Mouse (Mus musculus) MEL (cell line): ENCODE measurements at regions not wholly inside any gene's neighbourhood (a gene's known extent, or its start where the extent isn't known, plus 50 kb on each side); places are given as distances from the start of the nearest gene placed in this dataset.

Experiments used
- DNase-seq: peaks from one replicate; pipeline ENCODE4 v3.0.0; 2011; ENCODE audit warnings: low read depth, low spot score
- H3K27ac ChIP-seq: 2 replicates; pipeline ENCODE4 v1.5.1; 2012; ENCODE audit warnings: low read depth, mild to moderate bottlenecking, control low read depth, low read length, moderate library complexity; ENCODE audit not compliant: control insufficient read depth
- H3K27me3 ChIP-seq, 2 experiments: fragments of 150-350 bp in 1 of 2; sonication (generic) in 1 of 2; 2 replicates each; pipeline ENCODE4 v1.6.1; 2012; ENCODE audit warnings: low read length in 2 of 2, mild to moderate bottlenecking in 2 of 2, improper control_type of control experiment in 1 of 2, moderate library complexity in 1 of 2; ENCODE audit not compliant: insufficient read depth in 2 of 2, control insufficient read depth in 1 of 2
- H3K36me3 ChIP-seq, 2 experiments: 2 replicates each; pipeline ENCODE4 v1.6.1; 2012 to 2014; ENCODE audit warnings: low read length in 2 of 2, improper control_type of control experiment in 1 of 2, inconsistent platforms in 1 of 2, mild to moderate bottlenecking in 1 of 2; ENCODE audit not compliant: insufficient read depth in 2 of 2, control insufficient read depth in 1 of 2
- H3K4me1 ChIP-seq, 2 experiments: fragments of 150-350 bp in 1 of 2; sonication (generic) in 1 of 2; 2 replicates each; pipeline ENCODE4 v1.6.1; 2012; ENCODE audit warnings: low read length in 2 of 2, improper control_type of control experiment in 1 of 2, mild to moderate bottlenecking in 1 of 2; ENCODE audit not compliant: insufficient read depth in 2 of 2, control insufficient read depth in 1 of 2
- H3K4me3 ChIP-seq, 2 experiments: fragments of 150-350 bp in 1 of 2; sonication (generic) in 1 of 2; 2 replicates each; pipeline ENCODE4 v1.5.1; 2012; ENCODE audit warnings: low read depth in 2 of 2, low read length in 2 of 2, mild to moderate bottlenecking in 2 of 2, moderate library complexity in 2 of 2, control low read depth in 1 of 2, improper control_type of control experiment in 1 of 2; ENCODE audit not compliant: control insufficient read depth in 1 of 2, insufficient read depth in 1 of 2
- H3K79me2 ChIP-seq: 2 replicates; pipeline ENCODE4 v1.6.1; 2012; ENCODE audit warnings: mild to moderate bottlenecking, low read length, moderate library complexity; ENCODE audit not compliant: control insufficient read depth, poor library complexity, insufficient read depth
- H3K9ac ChIP-seq: 2 replicates; pipeline ENCODE4 v1.6.1; 2012; ENCODE audit warnings: low read depth, mild to moderate bottlenecking, control low read depth, low read length, moderate library complexity; ENCODE audit not compliant: control insufficient read depth, poor library complexity, severe bottlenecking
- H3K9me3 ChIP-seq: fragments of 150-350 bp; sonication (generic); replicated peaks from 2 replicates; pipeline ENCODE4 v1.6.1; 2012; ENCODE audit warnings: mild to moderate bottlenecking, low read length, improper control_type of control experiment, moderate library complexity; ENCODE audit not compliant: insufficient read depth
- CTCF ChIP-seq, 3 experiments: IDR thresholded peaks in 2 of 3; conservative IDR thresholded peaks in 1 of 3; 2 replicates each; pipeline ENCODE4 v1.5.1; 2011 to 2012; ENCODE audit warnings: low read length in 3 of 3, low read depth in 2 of 3, mild to moderate bottlenecking in 2 of 3, improper control_type of control experiment in 1 of 3, inconsistent platforms in 1 of 3, mixed read lengths in 1 of 3, moderate library complexity in 1 of 3; ENCODE audit not compliant: control insufficient read depth in 1 of 3, insufficient read depth in 1 of 3, poor library complexity in 1 of 3, severe bottlenecking in 1 of 3
- EP300 ChIP-seq, 2 experiments: IDR thresholded peaks; 2 replicates each; pipeline ENCODE4 v1.6.1; 2011; ENCODE audit warnings: improper control_type of control experiment in 2 of 2, low read length in 2 of 2, low read depth in 1 of 2, mild to moderate bottlenecking in 1 of 2
- ETS1 ChIP-seq: IDR thresholded peaks from 2 replicates; pipeline ENCODE4 v1.6.1; 2012; ENCODE audit warnings: low read depth, mild to moderate bottlenecking, inconsistent platforms, low read length, improper control_type of control experiment, moderate library complexity
- GATA1 ChIP-seq: IDR thresholded peaks from 2 replicates; pipeline ENCODE4 v1.6.1; 2011; ENCODE audit warnings: low read depth, low read length, improper control_type of control experiment
- JUND ChIP-seq: IDR thresholded peaks from 2 replicates; pipeline ENCODE4 v1.6.1; 2011; ENCODE audit warnings: low read depth, mild to moderate bottlenecking, improper control_type of control experiment, low read length
- MAFK ChIP-seq: IDR thresholded peaks from 2 replicates; pipeline ENCODE4 v1.6.1; 2011; ENCODE audit warnings: low read depth, mild to moderate bottlenecking, low read length, improper control_type of control experiment, borderline replicate concordance
- MYC ChIP-seq: IDR thresholded peaks from 2 replicates; pipeline ENCODE4 v1.6.1; 2011; ENCODE audit warnings: low read depth, mild to moderate bottlenecking, low read length, improper control_type of control experiment, moderate library complexity
- POLR2A ChIP-seq, 2 experiments: IDR thresholded peaks; 2 replicates each; pipeline ENCODE4 v1.6.1; 2011 to 2012; ENCODE audit warnings: low read length in 2 of 2, mild to moderate bottlenecking in 2 of 2, control low read depth in 1 of 2, improper control_type of control experiment in 1 of 2, low read depth in 1 of 2, moderate library complexity in 1 of 2; ENCODE audit not compliant: control insufficient read depth in 1 of 2, insufficient read depth in 1 of 2, poor library complexity in 1 of 2
- POLR2AphosphoS2 ChIP-seq: IDR thresholded peaks from 2 replicates; pipeline ENCODE4 v1.6.1; 2011; ENCODE audit warnings: low read length, improper control_type of control experiment
- POLR2AphosphoS5 ChIP-seq: IDR thresholded peaks from 2 replicates; pipeline ENCODE4 v1.6.1; 2012; ENCODE audit warnings: low read depth, borderline replicate concordance, mild to moderate bottlenecking, inconsistent platforms, low read length, moderate library complexity, mixed read lengths
- RAD21 ChIP-seq: IDR thresholded peaks from 2 replicates; pipeline ENCODE4 v1.6.1; 2011; ENCODE audit warnings: mild to moderate bottlenecking, low read depth, low read length, improper control_type of control experiment
- RCOR1 ChIP-seq: IDR thresholded peaks from 2 replicates; pipeline ENCODE4 v1.6.1; 2012; ENCODE audit warnings: low read depth, mild to moderate bottlenecking, inconsistent platforms, low read length, improper control_type of control experiment
- SIN3A ChIP-seq: IDR thresholded peaks from 2 replicates; pipeline ENCODE4 v1.6.1; 2012; ENCODE audit warnings: low read length, improper control_type of control experiment, inconsistent platforms
- USF1 ChIP-seq: IDR thresholded peaks from 2 replicates; pipeline ENCODE4 v1.6.1; 2014; ENCODE audit warnings: low read depth, mild to moderate bottlenecking, inconsistent platforms, low read length, improper control_type of control experiment, moderate library complexity
- USF2 ChIP-seq, 2 experiments: IDR thresholded peaks; 2 replicates each; pipeline ENCODE4 v1.6.1; 2011 to 2012; ENCODE audit warnings: improper control_type of control experiment in 2 of 2, low read length in 2 of 2, borderline replicate concordance in 1 of 2, inconsistent platforms in 1 of 2, low read depth in 1 of 2, mild to moderate bottlenecking in 1 of 2; ENCODE audit not compliant: insufficient read depth in 1 of 2
- ZC3H11A ChIP-seq: IDR thresholded peaks from 2 replicates; pipeline ENCODE4 v1.6.1; 2012; ENCODE audit warnings: low read depth, mild to moderate bottlenecking, inconsistent platforms, low read length, improper control_type of control experiment
- ZKSCAN1 ChIP-seq: IDR thresholded peaks from 2 replicates; pipeline ENCODE4 v1.6.1; 2012; ENCODE audit warnings: low read depth, mild to moderate bottlenecking, inconsistent platforms, low read length, improper control_type of control experiment, moderate library complexity
- ZMIZ1 ChIP-seq: IDR thresholded peaks from 2 replicates; pipeline ENCODE4 v1.6.1; 2012; ENCODE audit warnings: low read depth, mild to moderate bottlenecking, inconsistent platforms, low read length, improper control_type of control experiment, moderate library complexity

DNA sequence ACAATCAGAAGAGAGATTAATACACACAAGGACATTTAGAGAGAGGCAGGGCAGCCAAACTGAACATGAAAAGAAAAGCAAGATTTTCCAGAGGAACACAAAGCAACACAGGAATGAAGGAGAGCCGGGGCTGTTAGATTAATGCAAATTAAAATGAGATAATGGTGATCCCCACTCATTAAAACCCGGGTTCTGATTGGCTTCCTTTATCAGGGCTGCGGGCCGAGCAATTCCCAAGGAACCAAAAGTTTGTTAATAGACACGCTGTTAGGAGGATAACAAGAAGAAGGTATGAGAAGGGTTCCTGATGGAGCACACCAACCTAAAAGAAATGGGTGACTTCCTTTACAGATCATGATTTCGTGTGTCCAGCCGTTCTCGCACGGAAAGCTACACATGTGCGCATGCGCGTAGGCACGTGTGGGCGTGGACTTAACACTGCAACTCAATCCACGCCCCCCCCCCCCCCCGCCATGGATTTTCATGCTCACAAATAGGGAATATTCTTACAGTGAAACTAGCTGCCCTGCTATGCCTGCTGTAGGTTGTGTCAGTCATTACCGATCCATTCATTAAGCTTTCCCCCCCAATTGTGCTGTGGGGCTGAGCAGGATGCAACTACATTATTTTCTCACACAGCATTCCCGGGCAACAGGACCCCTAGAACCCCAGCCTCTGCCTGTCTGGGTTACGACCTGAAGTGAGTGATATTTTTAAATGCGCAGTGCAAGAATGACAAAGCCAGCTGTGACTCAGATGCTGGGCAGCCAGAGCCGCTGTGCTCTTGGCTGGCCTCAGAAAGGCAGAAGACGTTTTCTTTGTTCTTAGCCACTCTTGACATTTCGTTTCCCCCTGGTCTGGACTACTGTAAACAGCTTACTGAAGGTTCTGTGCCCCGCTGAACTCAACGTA lies 60.5 kb upstream of the 4930470P17Rik start:
- Histone ChIP-seq H3K27ac (no peak overlapping the region), H3K4me3 (no peak overlapping the region), H3K4me1 (no peaks in the 10 kb centered on the region), H3K9ac (no peak overlapping the region), H3K9me3 (no peaks in the 10 kb centered on the region), H3K79me2 (no peaks in the 10 kb centered on the region), H3K36me3 (no peaks in the 10 kb centered on the region), H3K27me3 (no peaks in the 10 kb centered on the region)
- no peak for TF ChIP-seq ZKSCAN1
- no peak for TF ChIP-seq RAD21
- no peak for DNase-seq

DNA sequence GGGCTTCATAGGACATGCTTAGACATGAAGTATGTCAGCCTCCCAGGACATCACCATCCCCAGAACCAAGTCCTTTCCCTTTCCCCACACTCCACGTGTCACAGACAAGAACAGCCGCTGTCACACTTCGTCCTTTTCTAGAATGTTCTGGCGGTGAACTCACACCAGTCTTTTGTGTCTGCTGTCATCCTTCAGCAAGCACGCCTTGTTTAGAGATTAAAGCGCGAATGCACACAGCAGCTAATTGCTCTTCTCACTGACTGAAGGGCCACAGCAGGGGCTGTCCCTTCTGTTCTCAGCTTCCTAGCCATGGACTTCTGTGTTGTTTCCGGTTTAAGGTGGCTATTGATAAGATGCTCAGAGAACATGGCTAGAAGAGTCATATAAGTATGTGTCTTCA lies 57.5 kb upstream of the 4930470P17Rik start:
- Histone ChIP-seq H3K79me2 (no peaks in the 10 kb centered on the region), H3K27me3 (no peaks in the 10 kb centered on the region), H3K9me3 (no peaks in the 10 kb centered on the region; the same call in 1 of the 2 replicates), H3K36me3 (no peaks in the 10 kb centered on the region), H3K27ac (no peak overlapping the region), H3K4me1 (no peaks in the 10 kb centered on the region), H3K4me3 (no peak overlapping the region), H3K9ac (no peak overlapping the region)
- no peak for TF ChIP-seq CTCF (IDR thresholded peaks at IDR 0.05 in 2 of 3, conservative IDR thresholded peaks at IDR 0.05 in 1 of 3; ENCODE audit: control insufficient read depth in 1 of 3, insufficient read depth in 1 of 3, low read depth in 2 of 3, low read length in 3 of 3, poor library complexity in 1 of 3, severe bottlenecking in 1 of 3)
- no peak for TF ChIP-seq EP300 (IDR thresholded peaks at IDR 0.05; ENCODE audit: low read depth in 1 of 2, low read length in 2 of 2)
- no peak for TF ChIP-seq GATA1
- no peak for TF ChIP-seq ZMIZ1
- TF ChIP-seq JUND: no peak
- TF ChIP-seq MAFK: no peak
- no peak for TF ChIP-seq POLR2A (IDR thresholded peaks at IDR 0.05; ENCODE audit: control insufficient read depth in 1 of 2, insufficient read depth in 1 of 2, low read depth in 1 of 2, low read length in 2 of 2, poor library complexity in 1 of 2)
- TF ChIP-seq RAD21: no peak
- TF ChIP-seq USF2 (IDR thresholded peaks at IDR 0.05; ENCODE audit: borderline replicate concordance in 1 of 2, insufficient read depth in 1 of 2, low read depth in 1 of 2, low read length in 2 of 2): no peak
- TF ChIP-seq POLR2AphosphoS5: no peak
- TF ChIP-seq POLR2AphosphoS2: no peak
- no peak for TF ChIP-seq RCOR1
- no peak for DNase-seq

- Histone ChIP-seq H3K9ac (no peak overlapping the region), H3K36me3 (no peaks in the 10 kb centered on the region), H3K4me1 (no peaks in the 10 kb centered on the region), H3K27ac (no peak overlapping the region), H3K79me2 (no peaks in the 10 kb centered on the region), H3K9me3 (no peaks in the 10 kb centered on the region; the same call in 1 of the 2 replicates)
- no peak for DNase-seq
- no peak for TF ChIP-seq ZKSCAN1
- no peak for TF ChIP-seq USF1
- TF ChIP-seq ZC3H11A: no peak
- no peak for TF ChIP-seq ETS1
- no peak for TF ChIP-seq JUND
- no peak for TF ChIP-seq ZMIZ1
- no peak for TF ChIP-seq MYC
- TF ChIP-seq SIN3A: no peak
- TF ChIP-seq, all 39 proteins: peak for 0
- Histone ChIP-seq H3K27me3 (no peaks in the 10 kb centered on the region), H3K4me3 (no peak overlapping the region)
Measured at GRCm38 (mm10) chr2:170658520-170658919, 56.7 kb upstream of the 4930470P17Rik start.
